Mouse (Mus musculus) midbrain, embryonic 10.5 days (tissue): ENCODE measurements at regions not wholly inside any gene's neighbourhood (a gene's known extent, or its start where the extent isn't known, plus 50 kb on each side); places are given as distances from the start of the nearest gene placed in this dataset.

Experiments
- DNase-seq: peaks from one replicate; pipeline ENCODE4 v3.0.0-alpha.2; 2017; ENCODE audit warnings: low spot score
- H3K27ac ChIP-seq: fragments of 300-500 bp; sonication (generic); replicated peaks from 2 replicates; pipeline ENCODE4 v1.5.1; 2016; ENCODE audit warnings: mild to moderate bottlenecking
- H3K27me3 ChIP-seq: fragments of 300-500 bp; sonication (generic); 2 replicates; pipeline ENCODE4 v1.6.1; 2016; ENCODE audit warnings: low read depth, mild to moderate bottlenecking; ENCODE audit not compliant: poor library complexity, severe bottlenecking
- H3K36me3 ChIP-seq: fragments of 300-500 bp; sonication (generic); 2 replicates; pipeline ENCODE4 v1.6.1; 2016; ENCODE audit warnings: mild to moderate bottlenecking, moderate library complexity
- H3K4me1 ChIP-seq: fragments of 300-500 bp; sonication (generic); 2 replicates; pipeline ENCODE4 v1.6.1; 2016
- H3K4me3 ChIP-seq: fragments of 300-500 bp; sonication (generic); 2 replicates; pipeline ENCODE4 v1.5.1; 2016; ENCODE audit warnings: mild to moderate bottlenecking, moderate library complexity
- H3K9me3 ChIP-seq: fragments of 300-500 bp; sonication (generic); replicated peaks from 2 replicates; pipeline ENCODE4 v1.6.1; 2016; ENCODE audit warnings: mild to moderate bottlenecking
- WGBS: fragments of 180-500 bp; shearing (Covaris S2); methylation state at CpG from one replicate; pipeline ENCODE4 v1.1.7; 2016; 5-methylcytosine and 5-hydroxymethylcytosine counted together

DNA sequence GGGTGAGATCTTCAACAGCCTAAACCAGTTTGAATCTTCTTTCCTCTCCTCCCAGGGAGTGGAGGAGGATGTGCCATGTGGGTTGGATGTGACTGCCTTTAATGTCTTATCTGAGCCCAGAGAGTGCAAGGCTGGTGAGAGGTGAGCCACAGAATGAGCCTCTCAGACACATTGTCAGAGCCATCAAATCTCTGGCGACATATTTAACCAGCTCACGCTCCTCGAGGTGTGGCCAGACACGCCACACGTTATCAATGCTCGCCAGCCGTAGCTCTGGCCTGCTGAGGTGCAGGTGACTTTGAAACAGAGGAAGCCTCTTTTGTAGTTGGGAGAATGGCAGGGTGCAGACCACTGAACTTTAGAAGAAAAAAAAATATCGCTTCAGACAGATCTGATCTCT, 463.5 kb upstream of the Kcnab2 start:
- no peak overlapping the region for H3K4me3 ChIP-seq
- DNase-seq, result no peak
- WGBS, result 92% methylated on average over 8 of the region's 8 CpGs
- peaks cover 11% of the 10 kb centered on the region; the same call in 1 of the 2 replicates for H3K9me3 ChIP-seq
- no peak overlapping the region for H3K27ac ChIP-seq
- no peaks in the 10 kb centered on the region for H3K27me3 ChIP-seq
- H3K36me3 ChIP-seq, result no peaks in the 10 kb centered on the region
- no peaks in the 10 kb centered on the region for H3K4me1 ChIP-seq

GRCm38 (mm10) chr4:152936614-152937013, 458.9 kb upstream of the Kcnab2 start:
- 89% methylated on average over 2 of the region's 2 CpGs for WGBS
- Histone ChIP-seq H3K4me1 (no peaks in the 10 kb centered on the region), H3K27me3 (no peaks in the 10 kb centered on the region), H3K36me3 (no peaks in the 10 kb centered on the region), H3K27ac (no peak overlapping the region), H3K4me3 (no peak overlapping the region), H3K9me3 (peaks cover 5% of the 10 kb centered on the region; the same call in 1 of the 2 replicates)
- DNase-seq, result no peak

GRCm38 (mm10) chr4:152935484-152935883, 457.8 kb upstream of the Kcnab2 start:
- Histone ChIP-seq H3K9me3 (peaks cover 5% of the 10 kb centered on the region; the same call in 1 of the 2 replicates), H3K36me3 (no peaks in the 10 kb centered on the region), H3K27me3 (no peaks in the 10 kb centered on the region), H3K4me1 (peaks cover 2% of the 10 kb centered on the region), H3K4me3 (no peak overlapping the region), H3K27ac (no peak overlapping the region)
- WGBS, result 87% methylated on average over 3 of the region's 3 CpGs
- no peak for DNase-seq

- Histone ChIP-seq H3K27ac (no peak overlapping the region), H3K36me3 (no peaks in the 10 kb centered on the region), H3K4me1 (peaks cover 18% of the 10 kb centered on the region), H3K9me3 (no peaks in the 10 kb centered on the region), H3K4me3 (no peak overlapping the region), H3K27me3 (peaks cover 4% of the 10 kb centered on the region; the same call in 1 of the 2 replicates)
- 76% methylated on average over 5 of the region's 5 CpGs for WGBS
- DNase-seq, result no peak
Measured at GRCm38 (mm10) chr4:152928422-152928985, 450.8 kb upstream of the Kcnab2 start.

DNA sequence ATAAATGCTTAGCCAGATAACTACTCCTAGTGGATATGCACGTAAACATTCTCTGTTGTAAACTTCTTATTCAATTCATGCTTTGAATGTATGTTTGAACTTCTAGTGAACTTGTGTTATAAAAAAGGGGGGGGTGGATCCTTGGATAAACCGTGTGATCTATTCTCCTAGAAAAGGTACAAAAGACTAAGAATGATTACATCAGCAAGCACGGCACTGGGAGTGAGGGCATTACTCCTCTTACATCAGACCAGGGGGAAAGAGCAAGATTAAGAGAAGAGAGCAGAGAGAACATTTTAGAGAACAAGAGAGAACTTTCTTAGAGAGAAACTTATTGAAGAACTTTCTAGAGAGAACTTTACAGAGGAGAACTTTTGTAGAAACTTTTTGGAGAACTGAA, 442.6 kb upstream of the Kcnab2 start:
- Histone ChIP-seq H3K36me3 (no peaks in the 10 kb centered on the region), H3K27ac (no peak overlapping the region), H3K9me3 (no peaks in the 10 kb centered on the region), H3K4me3 (no peak overlapping the region), H3K4me1 (peaks cover 21% of the 10 kb centered on the region), H3K27me3 (0 out of 2 replicates have a peak, but pooled peaks cover under 1% of the 10 kb centered on the region)
- 84% methylated on average over 3 of the region's 3 CpGs for WGBS
- no peak for DNase-seq

DNA sequence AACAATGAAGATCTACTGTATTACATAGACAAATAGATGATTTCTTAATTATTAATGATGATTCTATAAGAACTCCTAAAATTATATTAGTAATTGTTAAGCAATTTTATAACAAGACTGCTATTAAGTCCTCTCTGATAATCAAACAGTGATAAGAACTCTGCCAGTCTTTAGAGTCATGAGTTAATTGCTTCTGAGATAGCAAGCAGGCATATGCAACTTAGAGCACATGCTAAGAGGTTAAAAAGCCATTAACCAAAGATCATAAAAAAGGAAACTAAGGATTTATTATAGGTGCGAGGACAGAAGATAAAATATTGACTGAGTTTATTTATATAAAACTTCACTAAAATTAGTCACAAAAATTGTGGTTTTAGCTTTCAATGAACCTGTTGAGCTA, 442.2 kb upstream of the Kcnab2 start:
- 0 out of 2 replicates have a peak, but pooled peaks cover 4% of the 10 kb centered on the region for H3K27me3 ChIP-seq
- DNase-seq, result no peak
- no peaks in the 10 kb centered on the region for H3K36me3 ChIP-seq
- no peak overlapping the region for H3K4me3 ChIP-seq
- WGBS, result 81% methylated on average over 1 of the region's 1 CpGs
- H3K9me3 ChIP-seq, result no peaks in the 10 kb centered on the region
- H3K4me1 ChIP-seq, result peaks cover 24% of the 10 kb centered on the region
- no peak overlapping the region for H3K27ac ChIP-seq

GRCm38 (mm10) chr4:152916576-152916975, 438.9 kb upstream of the Kcnab2 start:
- Histone ChIP-seq H3K27ac (peak overlapping the region; percentile 71), H3K27me3 (peaks cover 18% of the 10 kb centered on the region; the same call in 1 of the 2 replicates), H3K9me3 (no peaks in the 10 kb centered on the region), H3K4me1 (peaks cover 45% of the 10 kb centered on the region), H3K4me3 (no peak overlapping the region; the same call in 1 of the 2 replicates), H3K36me3 (no peaks in the 10 kb centered on the region)
- peak; percentile 30 for DNase-seq
- WGBS, result 11% methylated on average over 7 of the region's 7 CpGs

DNA sequence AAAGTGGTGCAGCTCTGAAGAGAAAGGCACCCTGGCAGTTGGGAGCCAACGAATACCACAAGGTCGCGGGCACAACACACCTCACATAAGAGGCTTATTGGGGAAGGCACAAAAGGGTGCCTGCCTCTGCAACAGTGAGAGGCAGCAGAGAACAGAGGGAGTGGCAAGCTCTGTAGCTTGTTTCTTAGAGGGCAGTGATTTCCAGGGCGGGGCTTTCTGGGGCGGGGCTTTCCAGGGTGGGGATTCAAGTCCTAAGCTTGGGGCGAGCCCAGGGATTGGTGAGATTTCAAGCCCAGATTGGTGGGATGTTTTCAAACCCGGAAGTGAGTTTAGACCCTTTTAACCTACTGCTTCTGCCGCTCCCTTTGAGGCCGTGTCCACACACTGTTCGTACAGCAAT, 435.8 kb upstream of the Kcnab2 start:
- DNase-seq, result peak; percentile 52
- Histone ChIP-seq H3K4me1 (peaks cover 54% of the 10 kb centered on the region), H3K27ac (peak overlapping the region; percentile 46; the same call in 1 of the 2 replicates), H3K36me3 (no peaks in the 10 kb centered on the region), H3K27me3 (peaks cover 31% of the 10 kb centered on the region), H3K4me3 (no peak overlapping the region), H3K9me3 (no peaks in the 10 kb centered on the region)
- 36% methylated on average over 10 of the region's 10 CpGs for WGBS

GRCm38 (mm10) chr4:152912846-152913245, 435.2 kb upstream of the Kcnab2 start:
- Histone ChIP-seq H3K36me3 (no peaks in the 10 kb centered on the region), H3K27ac (0 out of 2 replicates have a peak overlapping the region, but pooled peaks have one; percentile 46), H3K27me3 (peaks cover 31% of the 10 kb centered on the region), H3K4me3 (no peak overlapping the region), H3K4me1 (peaks cover 58% of the 10 kb centered on the region), H3K9me3 (no peaks in the 10 kb centered on the region)
- no peak for DNase-seq
- WGBS, result 61% methylated on average over 10 of the region's 10 CpGs

DNA sequence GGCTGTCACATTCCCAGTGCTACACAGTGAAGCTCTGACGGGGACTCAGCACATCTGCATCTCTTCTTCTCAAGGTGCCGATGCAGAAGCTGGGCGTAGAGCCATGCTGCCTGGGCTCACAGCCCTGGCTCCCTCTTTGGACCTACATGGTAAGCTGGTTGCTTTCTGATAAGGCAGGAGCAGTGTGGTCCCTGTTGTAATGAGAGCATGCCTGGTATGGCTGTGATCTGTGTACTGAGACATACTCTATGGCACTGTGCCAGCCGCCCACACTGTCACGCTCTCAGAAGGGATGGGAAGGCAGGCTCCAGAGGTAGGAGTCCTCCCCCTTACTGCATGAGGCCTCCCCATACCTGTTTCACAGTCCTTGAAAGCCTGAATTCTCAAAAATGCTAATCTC, 430.6 kb upstream of the Kcnab2 start:
- Histone ChIP-seq H3K27ac (no peak overlapping the region), H3K9me3 (no peaks in the 10 kb centered on the region), H3K4me3 (no peak overlapping the region), H3K4me1 (peaks cover 24% of the 10 kb centered on the region), H3K27me3 (peaks cover 18% of the 10 kb centered on the region), H3K36me3 (no peaks in the 10 kb centered on the region)
- DNase-seq, result no peak
- 85% methylated on average over 5 of the region's 5 CpGs for WGBS

GRCm38 (mm10) chr4:152902851-152903250, 425.2 kb upstream of the Kcnab2 start:
- no peak for DNase-seq
- Histone ChIP-seq H3K9me3 (no peaks in the 10 kb centered on the region), H3K27ac (0 out of 2 replicates have a peak overlapping the region, but pooled peaks have one; percentile 46), H3K27me3 (no peaks in the 10 kb centered on the region), H3K36me3 (no peaks in the 10 kb centered on the region), H3K4me1 (peaks cover 29% of the 10 kb centered on the region), H3K4me3 (no peak overlapping the region)
- 66% methylated on average over 11 of the region's 11 CpGs for WGBS

GRCm38 (mm10) chr4:152900049-152900448, 422.4 kb upstream of the Kcnab2 start:
- H3K9me3 ChIP-seq, result no peaks in the 10 kb centered on the region
- H3K36me3 ChIP-seq, result no peaks in the 10 kb centered on the region
- no peak overlapping the region for H3K4me3 ChIP-seq
- H3K4me1 ChIP-seq, result peaks cover 25% of the 10 kb centered on the region
- no peaks in the 10 kb centered on the region for H3K27me3 ChIP-seq
- DNase-seq, result no peak
- WGBS, result 55% methylated on average over 4 of the region's 4 CpGs
- no peak overlapping the region for H3K27ac ChIP-seq

GRCm38 (mm10) chr4:152895076-152895475, 417.4 kb upstream of the Kcnab2 start:
- no peaks in the 10 kb centered on the region for H3K36me3 ChIP-seq
- H3K27me3 ChIP-seq, result no peaks in the 10 kb centered on the region
- WGBS, result 79% methylated on average over 13 of the region's 13 CpGs
- H3K27ac ChIP-seq, result no peak overlapping the region; the same call in 1 of the 2 replicates
- 0 out of 2 replicates have a peak, but pooled peaks cover 4% of the 10 kb centered on the region for H3K9me3 ChIP-seq
- no peak for DNase-seq
- H3K4me3 ChIP-seq, result no peak overlapping the region
- peaks cover 16% of the 10 kb centered on the region for H3K4me1 ChIP-seq
